Mouse (Mus musculus): ENCODE measurements at regions not wholly inside any gene's neighbourhood (a gene's known extent, or its start where the extent isn't known, plus 50 kb on each side); places are given as distances from the start of the nearest gene placed in this dataset.

GRCm38 (mm10) chr15:36884671-36885365 is 122.8 kb downstream of the Zfp706 start:
- no peak overlapping the region for H3K4me3 ChIP-seq (ENCODE audit: insufficient read depth, low read depth, low read length)
- H3K4me1 ChIP-seq (ENCODE audit: control insufficient read depth, insufficient read depth, insufficient read length, low read length): no peaks in the 10 kb centered on the region
- H3K27ac ChIP-seq (replicated peaks; ENCODE audit: low read depth, low read length): no peak overlapping the region

GRCm38 (mm10) chr15:36884074-36884473 is 123.5 kb downstream of the Zfp706 start:
- Histone ChIP-seq H3K4me3 (ENCODE audit: insufficient read depth, low read depth, low read length) (no peak overlapping the region), H3K4me1 (ENCODE audit: control insufficient read depth, insufficient read depth, insufficient read length, low read length) (peaks cover 6% of the 10 kb centered on the region; the same call in 1 of the 2 replicates), H3K27ac (replicated peaks; ENCODE audit: low read depth, low read length) (no peak overlapping the region)

- H3K27ac ChIP-seq (replicated peaks; ENCODE audit: low read depth, low read length): no peak overlapping the region
- H3K4me1 ChIP-seq (ENCODE audit: control insufficient read depth, insufficient read depth, insufficient read length, low read length): peaks cover 6% of the 10 kb centered on the region; the same call in 1 of the 2 replicates
- H3K4me3 ChIP-seq (ENCODE audit: insufficient read depth, low read depth, low read length): no peak overlapping the region
Observed at GRCm38 (mm10) chr15:36883156-36883555, 124.4 kb downstream of the Zfp706 start.

- no peak overlapping the region for H3K4me3 ChIP-seq (ENCODE audit: insufficient read depth, low read depth, low read length)
- H3K27ac ChIP-seq (replicated peaks; ENCODE audit: low read depth, low read length): no peak overlapping the region
- peaks cover 6% of the 10 kb centered on the region; the same call in 1 of the 2 replicates for H3K4me1 ChIP-seq (ENCODE audit: control insufficient read depth, insufficient read depth, insufficient read length, low read length)
Observed at GRCm38 (mm10) chr15:36881576-36881975, 126.0 kb downstream of the Zfp706 start.

- Histone ChIP-seq H3K4me1 (ENCODE audit: control insufficient read depth, insufficient read depth, insufficient read length, low read length) (peaks cover 10% of the 10 kb centered on the region), H3K4me3 (ENCODE audit: insufficient read depth, low read depth, low read length) (no peak overlapping the region), H3K27ac (replicated peaks; ENCODE audit: low read depth, low read length) (no peak overlapping the region)
Observed at GRCm38 (mm10) chr15:36880602-36881001, 127.0 kb downstream of the Zfp706 start.

- Histone ChIP-seq H3K4me3 (ENCODE audit: insufficient read depth, low read depth, low read length) (0 out of 2 replicates have a peak overlapping the region, but pooled peaks have one; percentile 5), H3K27ac (replicated peaks; ENCODE audit: low read depth, low read length) (no peak overlapping the region; the same call in 1 of the 2 replicates), H3K4me1 (ENCODE audit: control insufficient read depth, insufficient read depth, insufficient read length, low read length) (peaks cover 10% of the 10 kb centered on the region)
Observed at GRCm38 (mm10) chr15:36879587-36879986, 128.0 kb downstream of the Zfp706 start.

- Histone ChIP-seq H3K4me3 (ENCODE audit: insufficient read depth, low read depth, low read length) (no peak overlapping the region), H3K4me1 (ENCODE audit: control insufficient read depth, insufficient read depth, insufficient read length, low read length) (peaks cover 10% of the 10 kb centered on the region), H3K27ac (replicated peaks; ENCODE audit: low read depth, low read length) (no peak overlapping the region)
Observed at GRCm38 (mm10) chr15:36878960-36879359, 128.6 kb downstream of the Zfp706 start.

- Histone ChIP-seq H3K4me3 (ENCODE audit: insufficient read depth, low read depth, low read length) (no peak overlapping the region), H3K27ac (replicated peaks; ENCODE audit: low read depth, low read length) (no peak overlapping the region), H3K4me1 (ENCODE audit: control insufficient read depth, insufficient read depth, insufficient read length, low read length) (peaks cover 10% of the 10 kb centered on the region)
Observed at GRCm38 (mm10) chr15:36878276-36878675, 129.3 kb downstream of the Zfp706 start.

GRCm38 (mm10) chr15:36877501-36877900 is 130.1 kb downstream of the Zfp706 start:
- no peak overlapping the region for H3K27ac ChIP-seq (replicated peaks; ENCODE audit: low read depth, low read length)
- peaks cover 14% of the 10 kb centered on the region for H3K4me1 ChIP-seq (ENCODE audit: control insufficient read depth, insufficient read depth, insufficient read length, low read length)
- no peak overlapping the region for H3K4me3 ChIP-seq (ENCODE audit: insufficient read depth, low read depth, low read length)

GRCm38 (mm10) chr15:36875980-36876778 is 131.4 kb downstream of the Zfp706 start:
- no peak overlapping the region for H3K27ac ChIP-seq (replicated peaks; ENCODE audit: low read depth, low read length)
- no peak overlapping the region for H3K4me3 ChIP-seq (ENCODE audit: insufficient read depth, low read depth, low read length)
- H3K4me1 ChIP-seq (ENCODE audit: control insufficient read depth, insufficient read depth, insufficient read length, low read length): peaks cover 14% of the 10 kb centered on the region

GRCm38 (mm10) chr15:36874555-36874954 is 133.0 kb downstream of the Zfp706 start:
- Histone ChIP-seq H3K4me3 (ENCODE audit: insufficient read depth, low read depth, low read length) (no peak overlapping the region), H3K27ac (replicated peaks; ENCODE audit: low read depth, low read length) (no peak overlapping the region), H3K4me1 (ENCODE audit: control insufficient read depth, insufficient read depth, insufficient read length, low read length) (peaks cover 13% of the 10 kb centered on the region)

GRCm38 (mm10) chr15:36873884-36874243 is 133.7 kb downstream of the Zfp706 start:
- no peak overlapping the region for H3K4me3 ChIP-seq (ENCODE audit: insufficient read depth, low read depth, low read length)
- no peak overlapping the region for H3K27ac ChIP-seq (replicated peaks; ENCODE audit: low read depth, low read length)
- H3K4me1 ChIP-seq (ENCODE audit: control insufficient read depth, insufficient read depth, insufficient read length, low read length): peaks cover 8% of the 10 kb centered on the region

GRCm38 (mm10) chr15:36873058-36873883 is 134.3 kb downstream of the Zfp706 start:
- no peak overlapping the region for H3K27ac ChIP-seq (replicated peaks; ENCODE audit: low read depth, low read length)
- peaks cover 8% of the 10 kb centered on the region for H3K4me1 ChIP-seq (ENCODE audit: control insufficient read depth, insufficient read depth, insufficient read length, low read length)
- no peak overlapping the region for H3K4me3 ChIP-seq (ENCODE audit: insufficient read depth, low read depth, low read length)

- H3K4me3 ChIP-seq (ENCODE audit: insufficient read depth, low read depth, low read length): no peak overlapping the region
- H3K4me1 ChIP-seq (ENCODE audit: control insufficient read depth, insufficient read depth, insufficient read length, low read length): peaks cover 10% of the 10 kb centered on the region
- no peak overlapping the region for H3K27ac ChIP-seq (replicated peaks; ENCODE audit: low read depth, low read length)
Observed at GRCm38 (mm10) chr15:36872566-36872965, 135.0 kb downstream of the Zfp706 start.

- H3K27ac ChIP-seq (replicated peaks; ENCODE audit: low read depth, low read length): no peak overlapping the region
- H3K4me3 ChIP-seq (ENCODE audit: insufficient read depth, low read depth, low read length): no peak overlapping the region
- H3K4me1 ChIP-seq (ENCODE audit: control insufficient read depth, insufficient read depth, insufficient read length, low read length): peaks cover 7% of the 10 kb centered on the region
Observed at GRCm38 (mm10) chr15:36870717-36871116, 136.9 kb downstream of the Zfp706 start.
